Mouse (Mus musculus): ENCODE measurements at regions not wholly inside any gene's neighbourhood (a gene's known extent, or its start where the extent isn't known, plus 50 kb on each side); places are given as distances from the start of the nearest gene placed in this dataset.

DNA sequence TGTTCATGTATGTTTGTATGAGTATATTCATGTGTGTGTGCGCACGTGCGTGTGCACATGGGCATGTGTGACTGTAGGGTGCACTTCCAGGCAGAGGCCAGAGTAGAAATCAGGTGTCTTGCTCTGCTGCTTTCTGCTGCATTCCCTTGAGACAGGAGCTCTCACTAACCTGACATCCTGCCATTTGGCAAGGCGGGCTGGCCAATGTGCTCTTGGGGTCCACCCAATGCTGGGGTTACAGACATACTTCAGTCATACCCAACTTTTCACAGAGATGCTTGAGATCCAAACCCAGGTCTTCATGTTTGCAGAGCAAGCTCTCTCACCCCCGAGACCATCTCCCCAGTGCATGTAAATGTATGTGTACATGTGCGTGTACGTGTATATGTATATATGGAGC lies 120.2 kb upstream of the Mvb12b start:
- WGBS, result 91% methylated on average over 7 of the region's 7 CpGs

GRCm38 (mm10) chr2:33997106-33997505 lies 109.4 kb upstream of the Mvb12b start:
- no peaks in the 10 kb centered on the region for H3K27me3 ChIP-seq
- no peaks in the 10 kb centered on the region for H3K4me1 ChIP-seq
- no peaks in the 10 kb centered on the region for H3K36me3 ChIP-seq
- no peak overlapping the region for H3K9ac ChIP-seq
- 92% methylated on average over 7 of the region's 7 CpGs for WGBS
- H3K4me2 ChIP-seq, result no peak overlapping the region
- no peak overlapping the region for H3K27ac ChIP-seq
- ATAC-seq (ENCODE audit: insufficient number of reproducible peaks, low FRiP score, low TSS enrichment, low read depth), result no peak
- H3K4me3 ChIP-seq, result no peak overlapping the region
- H3K9me3 ChIP-seq, result no peaks in the 10 kb centered on the region

More for the DNA sequence above, 120.2 kb upstream of the Mvb12b start:
- H3K27ac ChIP-seq, result no peak overlapping the region
- no peaks in the 10 kb centered on the region for H3K9me3 ChIP-seq
- ATAC-seq (ENCODE audit: insufficient number of reproducible peaks, low FRiP score, low TSS enrichment, low read depth), result no peak
- no peaks in the 10 kb centered on the region for H3K27me3 ChIP-seq
- H3K4me1 ChIP-seq, result no peaks in the 10 kb centered on the region
- no peak overlapping the region for H3K4me3 ChIP-seq
- no peak overlapping the region for H3K9ac ChIP-seq
- H3K36me3 ChIP-seq, result no peaks in the 10 kb centered on the region
- H3K4me2 ChIP-seq, result no peak overlapping the region

GRCm38 (mm10) chr2:33996331-33996730 lies 108.6 kb upstream of the Mvb12b start:
- Histone ChIP-seq H3K27ac (no peak overlapping the region), H3K9me3 (no peaks in the 10 kb centered on the region), H3K4me2 (no peak overlapping the region), H3K36me3 (no peaks in the 10 kb centered on the region), H3K9ac (no peak overlapping the region), H3K27me3 (no peaks in the 10 kb centered on the region), H3K4me1 (no peaks in the 10 kb centered on the region), H3K4me3 (no peak overlapping the region)
- no peak for ATAC-seq (ENCODE audit: insufficient number of reproducible peaks, low FRiP score, low TSS enrichment, low read depth)
- 90% methylated on average over 2 of the region's 2 CpGs for WGBS

- no peaks in the 10 kb centered on the region for H3K27me3 ChIP-seq
- H3K4me3 ChIP-seq, result no peak overlapping the region
- H3K9me3 ChIP-seq, result no peaks in the 10 kb centered on the region
- H3K27ac ChIP-seq, result no peak overlapping the region
- H3K36me3 ChIP-seq, result no peaks in the 10 kb centered on the region
- no peaks in the 10 kb centered on the region for H3K4me1 ChIP-seq
- no peak for ATAC-seq (ENCODE audit: insufficient number of reproducible peaks, low FRiP score, low TSS enrichment, low read depth)
- H3K4me2 ChIP-seq, result no peak overlapping the region
- WGBS, result 85% methylated on average over 4 of the region's 4 CpGs
- H3K9ac ChIP-seq, result no peak overlapping the region
These were observed 103.6 kb upstream of the Mvb12b start for GRCm38 (mm10) chr2:33991299-33991698.

DNA sequence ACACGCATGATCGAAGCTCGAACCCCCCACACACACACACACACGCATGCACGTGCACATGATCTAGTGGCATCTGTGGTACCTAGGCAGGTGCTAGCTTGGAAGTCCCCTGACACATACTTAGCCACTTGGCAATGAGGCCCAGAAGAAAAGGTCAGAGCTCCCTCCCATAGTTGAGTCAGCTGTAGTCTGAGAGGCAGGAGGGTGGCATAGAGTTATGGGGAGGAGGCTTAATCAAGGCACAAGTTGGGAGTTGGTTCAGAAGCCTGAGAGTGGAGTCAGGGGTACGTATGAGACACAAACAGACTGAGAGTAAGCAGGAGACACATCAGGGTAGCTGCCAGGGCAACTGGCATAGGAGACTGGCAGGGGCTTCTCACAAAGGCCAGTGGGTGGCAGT lies 103.0 kb upstream of the Mvb12b start:
- no peak overlapping the region for H3K4me3 ChIP-seq
- no peaks in the 10 kb centered on the region for H3K9me3 ChIP-seq
- H3K36me3 ChIP-seq, result no peaks in the 10 kb centered on the region
- 89% methylated on average over 6 of the region's 6 CpGs for WGBS
- no peak overlapping the region for H3K4me2 ChIP-seq
- no peaks in the 10 kb centered on the region for H3K27me3 ChIP-seq
- no peaks in the 10 kb centered on the region for H3K4me1 ChIP-seq
- ATAC-seq (ENCODE audit: insufficient number of reproducible peaks, low FRiP score, low TSS enrichment, low read depth), result no peak
- H3K9ac ChIP-seq, result no peak overlapping the region
- no peak overlapping the region for H3K27ac ChIP-seq

- no peak for ATAC-seq (ENCODE audit: insufficient number of reproducible peaks, low FRiP score, low TSS enrichment, low read depth)
- H3K4me2 ChIP-seq, result no peak overlapping the region
- H3K4me1 ChIP-seq, result peaks cover 3% of the 10 kb centered on the region; the same call in 1 of the 2 replicates
- no peak overlapping the region for H3K9ac ChIP-seq
- H3K27ac ChIP-seq, result no peak overlapping the region
- H3K9me3 ChIP-seq, result no peaks in the 10 kb centered on the region
- no peaks in the 10 kb centered on the region for H3K36me3 ChIP-seq
- WGBS, result 61% methylated on average over 12 of the region's 12 CpGs
- H3K27me3 ChIP-seq, result no peaks in the 10 kb centered on the region
- no peak overlapping the region for H3K4me3 ChIP-seq
These were observed 102.0 kb upstream of the Mvb12b start for GRCm38 (mm10) chr2:33989555-33990370.

GRCm38 (mm10) chr2:33986420-33986819 lies 98.7 kb upstream of the Mvb12b start:
- Histone ChIP-seq H3K4me1 (peaks cover 3% of the 10 kb centered on the region; the same call in 1 of the 2 replicates), H3K4me3 (no peak overlapping the region), H3K27me3 (0 out of 2 replicates have a peak, but pooled peaks cover 6% of the 10 kb centered on the region), H3K4me2 (no peak overlapping the region), H3K9ac (no peak overlapping the region), H3K9me3 (no peaks in the 10 kb centered on the region), H3K27ac (no peak overlapping the region), H3K36me3 (no peaks in the 10 kb centered on the region)
- no peak for ATAC-seq (ENCODE audit: insufficient number of reproducible peaks, low FRiP score, low TSS enrichment, low read depth)
- 11% methylated on average over 4 of the region's 4 CpGs for WGBS

DNA sequence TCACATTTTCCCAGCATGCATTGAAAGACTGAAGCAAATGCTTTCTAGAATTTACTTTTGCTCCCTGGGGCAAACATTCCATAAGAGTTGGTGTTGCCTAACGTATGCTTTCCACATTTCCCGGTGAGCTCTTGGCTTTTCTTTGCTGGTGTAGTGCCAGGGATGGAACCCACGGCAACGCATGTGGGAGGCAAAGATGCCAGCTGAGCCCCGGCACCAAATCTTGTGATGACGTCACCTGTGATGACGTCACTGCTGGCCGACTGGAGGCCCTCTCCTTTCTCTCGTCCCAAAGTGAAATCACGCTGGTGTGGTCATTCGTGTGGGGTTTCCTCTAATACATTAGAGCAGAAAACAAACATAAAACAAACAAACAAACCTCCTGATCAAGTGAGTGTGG lies 97.6 kb upstream of the Mvb12b start:
- no peak overlapping the region for H3K4me3 ChIP-seq
- no peaks in the 10 kb centered on the region for H3K9me3 ChIP-seq
- ATAC-seq (ENCODE audit: insufficient number of reproducible peaks, low FRiP score, low TSS enrichment, low read depth), result no peak
- H3K27ac ChIP-seq, result no peak overlapping the region
- no peak overlapping the region for H3K4me2 ChIP-seq
- H3K4me1 ChIP-seq, result peaks cover 3% of the 10 kb centered on the region; the same call in 1 of the 2 replicates
- H3K36me3 ChIP-seq, result no peaks in the 10 kb centered on the region
- 0 out of 2 replicates have a peak, but pooled peaks cover 6% of the 10 kb centered on the region for H3K27me3 ChIP-seq
- H3K9ac ChIP-seq, result no peak overlapping the region
- WGBS, result 63% methylated on average over 11 of the region's 11 CpGs

- no peaks in the 10 kb centered on the region for H3K36me3 ChIP-seq
- no peaks in the 10 kb centered on the region for H3K9me3 ChIP-seq
- ATAC-seq (ENCODE audit: insufficient number of reproducible peaks, low FRiP score, low TSS enrichment, low read depth), result no peak
- no peak overlapping the region for H3K9ac ChIP-seq
- H3K4me3 ChIP-seq, result no peak overlapping the region
- 0 out of 2 replicates have a peak, but pooled peaks cover 6% of the 10 kb centered on the region for H3K27me3 ChIP-seq
- no peak overlapping the region for H3K27ac ChIP-seq
- WGBS, result 57% methylated on average over 11 of the region's 11 CpGs
- no peak overlapping the region for H3K4me2 ChIP-seq
- H3K4me1 ChIP-seq, result peaks cover 3% of the 10 kb centered on the region; the same call in 1 of the 2 replicates
These were observed 95.5 kb upstream of the Mvb12b start for GRCm38 (mm10) chr2:33983112-33983748.

- Histone ChIP-seq H3K4me3 (no peak overlapping the region), H3K9ac (no peak overlapping the region), H3K9me3 (no peaks in the 10 kb centered on the region), H3K27ac (no peak overlapping the region), H3K4me1 (peaks cover 6% of the 10 kb centered on the region; the same call in 1 of the 2 replicates), H3K36me3 (no peaks in the 10 kb centered on the region), H3K27me3 (0 out of 2 replicates have a peak, but pooled peaks cover 6% of the 10 kb centered on the region), H3K4me2 (no peak overlapping the region)
- 0 out of 2 replicates have a peak, but pooled peaks have one; percentile 13 for ATAC-seq (ENCODE audit: insufficient number of reproducible peaks, low FRiP score, low TSS enrichment, low read depth)
- WGBS, result 41% methylated on average over 8 of the region's 8 CpGs
These were observed 94.2 kb upstream of the Mvb12b start for GRCm38 (mm10) chr2:33981936-33982335.

- Histone ChIP-seq H3K27me3 (0 out of 2 replicates have a peak, but pooled peaks cover 6% of the 10 kb centered on the region), H3K36me3 (no peaks in the 10 kb centered on the region), H3K4me2 (no peak overlapping the region), H3K9ac (no peak overlapping the region), H3K9me3 (no peaks in the 10 kb centered on the region), H3K4me1 (peaks cover 6% of the 10 kb centered on the region; the same call in 1 of the 2 replicates), H3K4me3 (no peak overlapping the region), H3K27ac (no peak overlapping the region)
- 82% methylated on average over 7 of the region's 7 CpGs for WGBS
- no peak for ATAC-seq (ENCODE audit: insufficient number of reproducible peaks, low FRiP score, low TSS enrichment, low read depth)
These were observed 93.6 kb upstream of the Mvb12b start for GRCm38 (mm10) chr2:33981321-33981720.

- 80% methylated on average over 10 of the region's 10 CpGs for WGBS
- no peaks in the 10 kb centered on the region for H3K36me3 ChIP-seq
- H3K4me3 ChIP-seq, result no peak overlapping the region
- no peak overlapping the region for H3K27ac ChIP-seq
- no peak overlapping the region for H3K9ac ChIP-seq
- ATAC-seq (ENCODE audit: insufficient number of reproducible peaks, low FRiP score, low TSS enrichment, low read depth), result no peak
- H3K4me2 ChIP-seq, result no peak overlapping the region
- H3K27me3 ChIP-seq, result 0 out of 2 replicates have a peak, but pooled peaks cover 6% of the 10 kb centered on the region
- H3K9me3 ChIP-seq, result no peaks in the 10 kb centered on the region
- H3K4me1 ChIP-seq, result peaks cover 6% of the 10 kb centered on the region; the same call in 1 of the 2 replicates
These were observed 93.1 kb upstream of the Mvb12b start for GRCm38 (mm10) chr2:33980884-33981283.

All from limb, embryonic 15.5 days (tissue).